Mouse (Mus musculus): ENCODE results near the gene Traf1. TPM values are rescaled to one million over a fixed set of nuclear protein-coding genes. Genes with fewer than 3 reads are reported as not detected.

Gene Traf1
- polyA plus RNA-seq, 1 experiment from 2014 or later: 1.8 TPM

DNA sequence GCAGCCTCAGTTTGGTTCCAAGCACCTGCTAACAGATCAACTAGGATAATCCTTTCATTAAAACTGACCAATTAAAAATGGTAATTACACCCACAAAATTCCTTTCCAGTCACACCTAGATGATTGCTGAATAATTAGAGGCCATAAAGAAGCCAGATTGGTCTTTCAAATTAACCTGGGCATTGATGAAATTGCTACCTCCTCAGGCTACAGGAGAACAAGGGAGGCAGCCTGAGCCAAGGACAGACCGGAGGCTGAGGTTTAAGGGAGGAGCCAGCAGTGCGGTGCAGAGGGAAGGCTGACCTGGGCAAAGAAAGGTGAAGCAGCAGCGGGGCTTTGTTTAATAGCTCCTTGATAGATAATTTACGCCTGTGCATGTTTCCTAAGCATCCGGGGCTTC is 24.1 kb downstream of the Traf1 start:
- Histone ChIP-seq H3K9ac (no peak overlapping the region), H3K27ac (no peak overlapping the region), H3K27me3 (0 out of 2 replicates have a peak, but pooled peaks cover 3% of the 10 kb centered on the region), H3K4me2 (replicated peaks) (no peak overlapping the region), H3K9me3 (no peaks in the 10 kb centered on the region), H3K4me3 (no peak overlapping the region), H3K36me3 (no peaks in the 10 kb centered on the region), H3K4me1 (peaks cover 21% of the 10 kb centered on the region)
- ATAC-seq (ENCODE audit: insufficient number of reproducible peaks, insufficient read depth, low FRiP score, low TSS enrichment): no peak
- 30% methylated on average over 5 of the region's 5 CpGs for WGBS

GRCm38 (mm10) chr2:34927320-34927719 is 34.3 kb downstream of the Traf1 start:
- no peak overlapping the region for H3K9ac ChIP-seq
- H3K27ac ChIP-seq: no peak overlapping the region
- H3K9me3 ChIP-seq: no peaks in the 10 kb centered on the region
- H3K4me3 ChIP-seq: no peak overlapping the region
- no peak for ATAC-seq (ENCODE audit: insufficient number of reproducible peaks, insufficient read depth, low FRiP score, low TSS enrichment)
- no peaks in the 10 kb centered on the region for H3K36me3 ChIP-seq
- WGBS: 55% methylated on average over 5 of the region's 5 CpGs
- H3K4me2 ChIP-seq (replicated peaks): no peak overlapping the region
- H3K4me1 ChIP-seq: no peaks in the 10 kb centered on the region
- no peaks in the 10 kb centered on the region for H3K27me3 ChIP-seq

DNA sequence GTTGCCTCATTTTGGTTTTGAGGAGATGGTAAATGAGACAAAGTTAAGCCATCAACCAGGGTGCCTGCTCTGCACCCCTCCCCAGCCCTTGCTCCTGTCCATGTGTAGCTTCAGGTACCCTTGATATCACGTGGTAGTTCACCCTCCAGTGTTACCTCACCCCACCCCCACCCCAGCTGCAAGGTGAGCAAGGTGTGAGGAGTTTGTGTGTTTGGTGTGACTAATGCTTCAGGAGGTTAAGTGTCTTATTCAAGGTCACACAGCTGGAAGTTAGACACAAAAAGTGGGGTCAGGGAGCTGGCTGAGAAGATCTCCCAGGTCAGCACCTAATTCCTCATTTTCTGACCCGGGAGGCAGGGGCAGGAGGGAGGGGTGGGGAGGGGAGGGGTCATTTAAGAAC is 38.8 kb downstream of the Traf1 start:
- no peak overlapping the region for H3K4me3 ChIP-seq
- 18% methylated on average over 2 of the region's 2 CpGs for WGBS
- no peaks in the 10 kb centered on the region for H3K9me3 ChIP-seq
- no peak overlapping the region for H3K27ac ChIP-seq
- no peak overlapping the region for H3K4me2 ChIP-seq (replicated peaks)
- no peak for ATAC-seq (ENCODE audit: insufficient number of reproducible peaks, insufficient read depth, low FRiP score, low TSS enrichment)
- H3K9ac ChIP-seq: no peak overlapping the region
- no peaks in the 10 kb centered on the region for H3K27me3 ChIP-seq
- H3K4me1 ChIP-seq: no peaks in the 10 kb centered on the region; the same call in 1 of the 2 replicates
- no peaks in the 10 kb centered on the region for H3K36me3 ChIP-seq

- WGBS: 51% methylated on average over 2 of the region's 2 CpGs
- no peak overlapping the region for H3K27ac ChIP-seq
Measured at GRCm38 (mm10) chr2:34920144-34920543, 41.4 kb downstream of the Traf1 start.

GRCm38 (mm10) chr2:34915103-34915502 is 46.5 kb downstream of the Traf1 start:
- 43% methylated on average over 2 of the region's 2 CpGs for WGBS
- H3K9ac ChIP-seq: no peak overlapping the region
- ATAC-seq (ENCODE audit: insufficient number of reproducible peaks, insufficient read depth, low FRiP score, low TSS enrichment): no peak
- no peaks in the 10 kb centered on the region for H3K36me3 ChIP-seq
- H3K27ac ChIP-seq: no peak overlapping the region
- H3K4me3 ChIP-seq: no peak overlapping the region
- H3K27me3 ChIP-seq: peaks cover 54% of the 10 kb centered on the region
- H3K4me1 ChIP-seq: peaks cover 7% of the 10 kb centered on the region; the same call in 1 of the 2 replicates
- H3K4me2 ChIP-seq (replicated peaks): no peak overlapping the region
- H3K9me3 ChIP-seq: no peaks in the 10 kb centered on the region

More at GRCm38 (mm10) chr2:34920144-34920543, 41.4 kb downstream of the Traf1 start:
- ATAC-seq (ENCODE audit: insufficient number of reproducible peaks, insufficient read depth, low FRiP score, low TSS enrichment): no peak
- Histone ChIP-seq H3K9ac (no peak overlapping the region), H3K4me3 (no peak overlapping the region), H3K36me3 (no peaks in the 10 kb centered on the region), H3K9me3 (no peaks in the 10 kb centered on the region), H3K4me1 (no peaks in the 10 kb centered on the region; the same call in 1 of the 2 replicates), H3K27me3 (peaks cover 6% of the 10 kb centered on the region), H3K4me2 (replicated peaks) (no peak overlapping the region)

- no peak overlapping the region for H3K4me2 ChIP-seq (replicated peaks)
- no peak overlapping the region for H3K27ac ChIP-seq
- peaks cover 7% of the 10 kb centered on the region; the same call in 1 of the 2 replicates for H3K4me1 ChIP-seq
- ATAC-seq (ENCODE audit: insufficient number of reproducible peaks, insufficient read depth, low FRiP score, low TSS enrichment): no peak
- peak overlapping the region; percentile 59 for H3K4me3 ChIP-seq
- H3K36me3 ChIP-seq: no peaks in the 10 kb centered on the region
- WGBS: 11% methylated on average over 2 of the region's 2 CpGs
- no peaks in the 10 kb centered on the region for H3K9me3 ChIP-seq
- peaks cover 57% of the 10 kb centered on the region for H3K27me3 ChIP-seq
- H3K9ac ChIP-seq: no peak overlapping the region
Measured at GRCm38 (mm10) chr2:34914823-34915082, 46.8 kb downstream of the Traf1 start.

GRCm38 (mm10) chr2:34914069-34914822 is 47.3 kb downstream of the Traf1 start:
- Histone ChIP-seq H3K27me3 (peaks cover 59% of the 10 kb centered on the region), H3K9me3 (no peaks in the 10 kb centered on the region), H3K9ac (peak overlapping the region; percentile 64), H3K4me1 (peaks cover 7% of the 10 kb centered on the region; the same call in 1 of the 2 replicates), H3K4me3 (peak overlapping the region; percentile 59), H3K4me2 (replicated peaks) (peak overlapping the region; percentile 95), H3K27ac (no peak overlapping the region), H3K36me3 (no peaks in the 10 kb centered on the region)
- ATAC-seq (ENCODE audit: insufficient number of reproducible peaks, insufficient read depth, low FRiP score, low TSS enrichment): peak; percentile 44; the same call in 1 of the 2 replicates
- WGBS: 2% methylated on average over 40 of the region's 50 CpGs

- Histone ChIP-seq H3K9me3 (no peaks in the 10 kb centered on the region), H3K27me3 (peaks cover 59% of the 10 kb centered on the region), H3K27ac (no peak within 1 kb of the TSS), H3K9ac (peak within 1 kb of the TSS; percentile 64), H3K4me2 (replicated peaks) (peak within 1 kb of the TSS; percentile 95), H3K36me3 (no peaks in the 10 kb centered on the region), H3K4me3 (peak within 1 kb of the TSS; percentile 59), H3K4me1 (peaks cover 7% of the 10 kb centered on the region; the same call in 1 of the 2 replicates)
- under 1% methylated on average over 61 of the region's 64 CpGs for WGBS
- peak; percentile 61; the same call in 1 of the 2 replicates for ATAC-seq (ENCODE audit: insufficient number of reproducible peaks, insufficient read depth, low FRiP score, low TSS enrichment)
Measured at GRCm38 (mm10) chr2:34913218-34914068, 48.1 kb downstream of the Traf1 start, which contains the start of gene Phf19. Gene Phf19 (minus strand): TSS chr2:34914026.

DNA sequence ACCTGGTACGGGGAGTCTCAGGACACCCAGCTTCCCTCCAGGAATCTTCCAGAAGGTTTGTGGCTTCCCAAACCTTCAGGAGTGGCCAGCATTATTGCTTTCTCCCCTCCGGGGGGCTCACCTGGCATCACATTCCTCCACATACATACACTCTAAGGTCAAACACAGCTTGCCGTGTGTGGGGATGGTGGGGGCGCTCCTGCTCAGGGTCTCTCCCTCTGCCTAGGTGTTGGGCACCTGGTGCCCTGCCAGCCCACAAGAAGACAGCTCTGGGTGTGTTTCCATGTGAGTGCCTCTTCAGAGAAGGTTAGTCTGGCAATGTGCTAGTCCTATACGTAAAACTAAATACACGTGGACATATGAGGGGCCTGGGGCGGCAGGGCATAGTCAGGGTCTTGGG is 49.0 kb downstream of the Traf1 start:
- Histone ChIP-seq H3K4me2 (replicated peaks) (peak overlapping the region; percentile 95), H3K4me1 (peaks cover 7% of the 10 kb centered on the region; the same call in 1 of the 2 replicates), H3K36me3 (no peaks in the 10 kb centered on the region), H3K9me3 (no peaks in the 10 kb centered on the region), H3K27ac (no peak overlapping the region), H3K4me3 (peak overlapping the region; percentile 59), H3K27me3 (peaks cover 60% of the 10 kb centered on the region), H3K9ac (no peak overlapping the region; the same call in 1 of the 2 replicates)
- WGBS: 37% methylated on average over 7 of the region's 7 CpGs
- ATAC-seq (ENCODE audit: insufficient number of reproducible peaks, insufficient read depth, low FRiP score, low TSS enrichment): no peak

DNA sequence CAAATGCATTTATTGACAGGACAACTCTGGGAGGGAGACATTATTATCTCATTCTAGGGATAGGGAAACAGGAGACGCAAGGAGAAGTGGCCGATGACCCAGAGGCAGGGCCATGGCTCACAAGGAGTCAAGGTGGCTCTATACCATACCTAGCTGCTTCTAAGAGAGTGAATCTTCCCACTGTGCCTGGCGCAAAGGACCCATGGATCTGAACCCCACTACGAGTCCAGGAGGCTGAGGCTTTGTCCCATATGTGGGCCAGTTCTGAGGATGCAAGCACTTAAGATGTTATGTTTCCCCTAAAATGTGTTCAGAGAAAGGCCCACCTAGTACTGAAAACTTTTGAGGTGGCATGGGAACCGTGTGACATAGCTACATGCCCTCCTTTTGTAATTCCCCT is 49.7 kb downstream of the Traf1 start:
- peaks cover 64% of the 10 kb centered on the region for H3K27me3 ChIP-seq
- H3K36me3 ChIP-seq: no peaks in the 10 kb centered on the region
- no peak overlapping the region for H3K9ac ChIP-seq
- no peak overlapping the region for H3K4me3 ChIP-seq
- no peak overlapping the region for H3K4me2 ChIP-seq (replicated peaks)
- H3K4me1 ChIP-seq: peaks cover 7% of the 10 kb centered on the region; the same call in 1 of the 2 replicates
- no peak overlapping the region for H3K27ac ChIP-seq
- 79% methylated on average over 5 of the region's 5 CpGs for WGBS
- ATAC-seq (ENCODE audit: insufficient number of reproducible peaks, insufficient read depth, low FRiP score, low TSS enrichment): no peak
- no peaks in the 10 kb centered on the region for H3K9me3 ChIP-seq

DNA sequence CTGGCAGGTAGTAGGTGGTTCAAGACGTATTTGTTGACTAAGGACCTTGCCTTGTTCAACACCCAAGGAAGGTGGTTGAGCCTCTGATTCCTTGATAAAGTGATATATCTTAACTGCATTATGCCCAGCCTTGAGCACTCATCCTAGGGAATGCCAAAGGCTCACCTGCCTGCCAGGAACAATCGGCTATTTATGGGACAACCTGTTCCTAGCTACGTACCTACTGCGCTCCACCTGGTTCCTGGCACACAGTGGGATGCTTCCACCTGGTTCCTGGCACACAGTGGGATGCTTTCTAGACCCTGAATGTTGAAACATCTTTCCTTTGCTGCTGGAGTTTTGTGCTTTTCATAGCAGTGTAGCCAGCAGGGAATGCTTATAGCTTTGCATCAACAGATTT is 51.9 kb downstream of the Traf1 start:
- H3K4me1 ChIP-seq: peaks cover 7% of the 10 kb centered on the region; the same call in 1 of the 2 replicates
- no peak overlapping the region for H3K27ac ChIP-seq
- H3K27me3 ChIP-seq: peaks cover 55% of the 10 kb centered on the region
- no peak overlapping the region for H3K9ac ChIP-seq
- no peak for ATAC-seq (ENCODE audit: insufficient number of reproducible peaks, insufficient read depth, low FRiP score, low TSS enrichment)
- H3K4me3 ChIP-seq: no peak overlapping the region
- no peak overlapping the region for H3K4me2 ChIP-seq (replicated peaks)
- no peaks in the 10 kb centered on the region for H3K9me3 ChIP-seq
- WGBS: 86% methylated on average over 4 of the region's 4 CpGs
- no peaks in the 10 kb centered on the region for H3K36me3 ChIP-seq

Measured in embryonic facial prominence, embryonic 12.5 days (tissue).